ENCODE assay signal across 22 mouse cellular contexts in the genomic region with DNA sequence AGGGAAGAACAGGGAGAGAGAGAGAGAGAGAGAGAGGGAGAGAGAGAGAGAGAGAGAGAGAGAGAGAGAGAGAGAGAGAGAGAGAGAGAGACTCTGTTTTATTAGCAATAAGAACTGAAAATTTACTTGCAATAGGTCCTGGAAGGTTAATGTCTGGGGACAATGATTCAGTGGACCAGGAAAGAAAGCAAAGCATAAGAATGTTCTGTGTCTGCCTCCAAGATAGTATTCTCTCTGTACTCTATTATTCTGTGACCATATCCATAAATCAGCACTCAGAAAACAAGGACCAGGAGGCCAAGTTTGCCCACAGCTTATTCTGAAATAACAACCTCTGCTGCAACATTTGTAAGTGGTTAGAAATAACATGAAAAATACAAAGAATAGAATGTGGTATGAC.
DNase-seq lines count a peak whose midpoint lies in the region; ATAC-seq lines count a peak whose summit lies in the region.
"Had no signal": no experiment of that assay in that cellular context is flagged by ENCODE, and none has a peak within 500 bp of the region (broad histone marks: within the 10 kb centered on the region; RNA-seq: fewer than 3 reads in every experiment).

No protein-coding gene starts in this region.

- no peaks in the 10 kb centered on the region for H3K27me3 ChIP-seq in kidney, embryonic 15.5 days
- H3K27me3 ChIP-seq: embryonic facial prominence, embryonic 13.5 days; embryonic facial prominence, embryonic 15.5 days; forebrain, embryonic 12.5 days had no signal

- DNase-seq in kidney, postnatal 36 days: no peak
- peak; percentile 1 to 2 for DNase-seq in kidney, postnatal 4 days
- no peak for DNase-seq in kidney, adult 18-20 months
- no peak for DNase-seq in ovary, postnatal 14 days (ENCODE audit: low spot score)
- DNase-seq: adrenal gland, adult 2 months; adrenal gland, postnatal 10 days; adrenal gland, postnatal 25 days; cerebellum, adult 11 months; cerebellum, adult 18-20 months; cerebellum, adult 8-10 months; cerebellum, adult 9-11 months; cerebellum, postnatal 14 days; cerebellum, postnatal 36 days; embryo, embryonic 11 days had no signal

- no peaks in the 10 kb centered on the region for H3K4me1 ChIP-seq in kidney, embryonic 15.5 days
- H3K4me1 ChIP-seq: embryonic facial prominence, embryonic 13.5 days; embryonic facial prominence, embryonic 15.5 days; forebrain, embryonic 10.5 days; forebrain, embryonic 12.5 days had no signal

- H3K27ac ChIP-seq in kidney, embryonic 15.5 days: no peak overlapping the region
- H3K27ac ChIP-seq: embryonic facial prominence, embryonic 13.5 days; embryonic facial prominence, embryonic 15.5 days; forebrain, embryonic 10.5 days; forebrain, embryonic 12.5 days had no signal

- peak; percentile 60; the same call in 1 of the 2 replicates for ATAC-seq in kidney, embryonic 15.5 days (replicated peaks; ENCODE audit: low FRiP score)
- ATAC-seq: forebrain, embryonic 14.5 days; forebrain, embryonic 16.5 days had no signal

- H3K36me3 ChIP-seq in kidney, embryonic 15.5 days: no peaks in the 10 kb centered on the region
- H3K36me3 ChIP-seq: embryonic facial prominence, embryonic 13.5 days; embryonic facial prominence, embryonic 15.5 days; forebrain, embryonic 10.5 days; forebrain, embryonic 12.5 days had no signal

- no peak overlapping the region for H3K9ac ChIP-seq in kidney, embryonic 15.5 days
- H3K9ac ChIP-seq: embryonic facial prominence, embryonic 13.5 days; embryonic facial prominence, embryonic 15.5 days; forebrain, embryonic 12.5 days had no signal

- H3K4me2 ChIP-seq in kidney, embryonic 15.5 days: no peak overlapping the region
- H3K4me2 ChIP-seq: embryonic facial prominence, embryonic 13.5 days; embryonic facial prominence, embryonic 15.5 days; forebrain, embryonic 12.5 days had no signal

- H3K4me3 ChIP-seq in kidney, embryonic 15.5 days (replicated peaks): no peak overlapping the region
- H3K4me3 ChIP-seq: embryonic facial prominence, embryonic 13.5 days; embryonic facial prominence, embryonic 15.5 days; erythroblast, embryonic 14.5 days; forebrain, embryonic 10.5 days; forebrain, embryonic 12.5 days had no signal

- H3K9me3 ChIP-seq in kidney, embryonic 15.5 days (replicated peaks): no peaks in the 10 kb centered on the region
- H3K9me3 ChIP-seq: embryonic facial prominence, embryonic 13.5 days; embryonic facial prominence, embryonic 15.5 days; forebrain, embryonic 10.5 days; forebrain, embryonic 12.5 days had no signal

Comparison
In these comparisons a context has a peak if more than half of its experiments do, and no peak if none do; other contexts are left out.
1. DNase-seq: peak in kidney, postnatal 4 days (2 of 2); none in kidney, postnatal 36 days (0 of 2), kidney, adult 18-20 months (single experiment) and ovary, postnatal 14 days (single experiment).